Mouse (Mus musculus) cortical plate, adult 2 months (tissue): Measurements from ENCODE around the gene Galnt15. TPM values are rescaled to one million over a fixed set of nuclear protein-coding genes. Genes with fewer than 3 reads are reported as not detected.

ENCODE experiments used
- H3K27ac ChIP-seq: fragments of 200-500 bp; 2 replicates; pipeline ENCODE4 v1.5.1; 2012; ENCODE audit warnings: low read length, control low read depth, inconsistent platforms; ENCODE audit not compliant: insufficient read depth
- H3K4me1 ChIP-seq: fragments of 200-500 bp; 2 replicates; pipeline ENCODE4 v1.6.1; 2011; ENCODE audit warnings: low read length; ENCODE audit not compliant: control insufficient read depth, insufficient read depth
- H3K4me3 ChIP-seq: fragments of 200-500 bp; 2 replicates; pipeline ENCODE4 v1.5.1; 2011; ENCODE audit warnings: mild to moderate bottlenecking, low read length, control low read depth; ENCODE audit not compliant: insufficient read depth
- CTCF ChIP-seq: fragments of 200-500 bp; IDR thresholded peaks from 2 replicates; pipeline ENCODE4 v1.5.1; 2011; ENCODE audit warnings: mild to moderate bottlenecking, control low read depth, low read length; ENCODE audit not compliant: insufficient read depth; ENCODE audit errors: extremely low read depth
- POLR2A ChIP-seq: fragments of 200-500 bp; IDR thresholded peaks from 2 replicates; pipeline ENCODE4 v1.6.1; 2011; ENCODE audit warnings: mild to moderate bottlenecking, low read length, control low read depth; ENCODE audit not compliant: insufficient read depth; ENCODE audit errors: extremely low read depth
- polyA plus RNA-seq: library from polyadenylated mRNA; depleted of rRNA; stranded (reverse); fragments of >200 nt; gene quantifications from 2 replicates; pipeline ENCODE4 v1.2.3, GENCODE M21; 2012; rRNA removed

The Galnt15 gene
- 1.3 and 2.1 TPM in 2 replicates for polyA plus RNA-seq

DNA sequence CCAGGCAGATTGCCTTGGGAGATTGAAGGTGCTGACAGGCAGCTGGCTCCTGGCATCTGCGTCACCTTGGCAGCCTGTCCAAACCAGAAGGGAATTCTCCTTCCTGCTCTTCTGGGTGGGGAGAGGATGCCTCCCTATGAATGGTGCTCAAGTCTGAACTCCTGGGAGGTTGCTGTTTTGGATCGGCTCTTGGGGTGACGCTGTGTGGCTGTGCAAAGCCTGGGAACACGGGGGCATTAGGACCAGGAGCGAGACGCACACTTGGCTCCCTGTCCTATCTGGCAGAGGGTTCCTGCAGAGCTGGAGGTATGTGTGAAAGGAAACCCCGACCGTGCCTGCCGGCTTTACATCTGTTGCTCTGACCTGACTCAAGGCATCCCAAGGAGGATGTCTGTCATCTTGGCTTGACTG lies at the start of gene Galnt15:
Gene Galnt15 (plus strand): TSS at position 309 of the 411 bp plus-strand sequence.
- Histone ChIP-seq H3K4me3 (peak within 1 kb of the TSS; percentile 20), H3K27ac (no peak within 1 kb of the TSS), H3K4me1 (peaks cover 2% of the 10 kb centered on the region; the same call in 1 of the 2 replicates)
- TF ChIP-seq POLR2A (no peak), CTCF (no peak)

DNA sequence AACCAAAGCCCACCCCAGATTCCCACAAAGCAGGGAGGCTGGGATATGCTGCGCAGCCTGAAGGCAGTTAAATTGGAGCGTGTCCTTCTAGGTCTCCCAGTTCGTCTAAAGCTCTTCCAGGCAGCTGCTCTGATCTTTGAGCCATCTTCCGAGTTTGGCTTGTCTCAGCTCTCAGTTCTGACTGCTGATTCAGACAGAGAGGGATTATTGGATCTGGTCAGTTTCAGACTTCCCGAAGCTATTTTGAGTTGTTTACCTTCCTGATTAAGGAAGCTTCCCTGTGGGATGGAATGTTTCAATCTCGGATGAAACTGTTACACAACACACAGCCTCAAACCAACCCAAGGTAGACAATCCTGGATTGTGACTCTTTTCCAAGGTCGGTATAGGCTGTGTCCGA lies 34.8 kb upstream of the Galnt15 start:
- TF ChIP-seq POLR2A (no peak), CTCF (no peak)
- H3K4me1 ChIP-seq: no peaks in the 10 kb centered on the region
- H3K27ac ChIP-seq: peak overlapping the region; percentile 49; the same call in 1 of the 2 replicates
- H3K4me3 ChIP-seq: no peak overlapping the region

DNA sequence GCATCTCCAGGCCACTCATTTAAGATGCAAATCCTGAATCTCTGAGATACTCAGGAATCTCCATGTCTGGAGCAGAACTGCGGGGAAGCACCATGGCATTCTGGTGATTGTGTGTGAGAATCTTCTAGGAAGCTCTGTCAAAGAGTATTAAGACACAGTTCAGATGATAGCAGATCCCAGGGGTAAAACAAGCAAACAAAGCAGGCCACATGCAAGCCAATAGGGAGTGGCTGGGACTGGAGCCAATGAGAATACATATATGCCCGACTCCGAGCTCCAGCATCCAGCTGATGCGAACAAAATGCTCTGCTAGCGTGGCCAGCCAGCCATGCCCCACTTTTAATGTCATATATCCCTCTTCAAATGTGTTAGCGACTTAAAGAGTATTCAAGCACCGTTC lies 27.8 kb upstream of the Galnt15 start:
- Histone ChIP-seq H3K4me1 (peaks cover 8% of the 10 kb centered on the region), H3K4me3 (no peak overlapping the region), H3K27ac (no peak overlapping the region)
- TF ChIP-seq CTCF (no peak), POLR2A (no peak)

DNA sequence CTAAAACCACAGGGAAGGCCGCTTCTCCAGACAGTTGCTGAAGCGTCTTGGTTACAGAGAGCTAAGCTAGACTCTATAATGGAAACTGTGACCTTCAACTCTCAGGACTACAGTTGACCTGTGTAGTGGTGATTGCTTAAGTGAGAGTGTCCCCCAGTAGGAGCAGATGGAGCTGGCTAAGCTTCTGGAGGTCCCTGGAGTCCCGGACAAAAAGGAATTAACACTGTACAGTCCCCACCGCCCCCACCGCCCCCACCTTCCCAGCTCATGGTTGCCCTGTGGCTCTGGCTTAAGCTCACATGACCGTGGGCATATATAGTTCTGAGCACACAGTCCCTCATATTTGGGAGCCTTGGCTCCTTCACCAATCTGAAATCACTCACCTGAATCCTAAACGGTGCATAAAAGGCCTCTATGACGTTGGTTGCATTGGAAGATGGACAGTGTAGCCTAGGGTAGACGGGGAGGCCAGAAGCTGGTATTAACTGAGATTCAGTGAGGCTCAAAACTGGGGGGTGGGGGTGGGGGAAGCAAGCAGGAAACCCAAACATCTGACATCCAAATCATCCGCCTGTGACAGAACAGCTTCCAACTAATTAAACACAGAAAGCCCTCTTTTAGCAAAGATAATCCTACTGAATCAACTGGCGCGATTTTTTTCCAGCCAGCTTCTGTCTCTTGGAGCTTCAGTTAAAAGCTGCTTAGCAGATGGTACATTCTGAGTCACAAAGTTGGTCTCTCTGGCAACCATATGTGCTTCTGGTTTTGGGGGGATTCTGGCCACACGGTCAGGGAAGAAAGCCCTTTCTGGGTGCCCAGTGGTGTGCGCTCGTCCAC lies 26.1 kb upstream of the Galnt15 start:
- H3K27ac ChIP-seq: peak overlapping the region; percentile 5; the same call in 1 of the 2 replicates

DNA sequence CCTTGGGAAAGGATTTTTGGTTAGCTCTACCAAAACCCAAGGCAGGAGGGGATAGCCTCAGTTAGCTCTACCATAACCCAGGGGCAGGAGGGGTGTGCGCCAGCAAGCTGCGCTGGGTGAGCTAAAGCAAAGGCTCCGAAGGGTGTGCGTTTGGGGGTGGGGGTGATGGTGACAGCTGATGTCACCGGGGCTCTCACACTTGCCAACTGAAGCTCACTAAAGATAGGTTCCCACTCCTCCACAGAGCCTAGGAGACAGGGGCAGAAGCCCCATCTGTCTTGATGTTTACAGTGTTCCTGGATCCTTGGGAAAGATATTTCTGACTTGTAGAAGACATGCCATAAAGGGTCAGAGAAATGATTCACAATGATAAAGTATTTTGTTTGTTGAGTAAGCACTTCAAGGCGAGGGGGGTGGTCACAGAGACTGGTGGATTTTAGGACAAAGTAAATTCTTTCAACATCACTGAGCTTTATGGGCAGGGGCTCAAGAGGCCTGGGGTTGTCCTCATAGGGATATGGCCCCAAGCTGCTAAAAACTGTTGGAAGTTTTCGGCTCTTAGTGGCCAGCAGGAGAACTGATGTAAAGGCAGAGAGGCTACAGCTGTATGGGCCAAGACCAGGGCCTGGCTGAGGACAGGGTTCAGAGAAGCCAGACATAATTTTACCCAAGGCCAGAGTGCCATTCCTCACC lies 24.7 kb upstream of the Galnt15 start:
- Histone ChIP-seq H3K4me1 (peaks cover 8% of the 10 kb centered on the region), H3K4me3 (no peak overlapping the region), H3K27ac (no peak overlapping the region)
- TF ChIP-seq POLR2A (no peak), CTCF (no peak)

More for the DNA sequence above, 26.1 kb upstream of the Galnt15 start:
- Histone ChIP-seq H3K4me3 (no peak overlapping the region), H3K4me1 (peaks cover 8% of the 10 kb centered on the region)
- TF ChIP-seq POLR2A: no peak
- no peak for TF ChIP-seq CTCF

DNA sequence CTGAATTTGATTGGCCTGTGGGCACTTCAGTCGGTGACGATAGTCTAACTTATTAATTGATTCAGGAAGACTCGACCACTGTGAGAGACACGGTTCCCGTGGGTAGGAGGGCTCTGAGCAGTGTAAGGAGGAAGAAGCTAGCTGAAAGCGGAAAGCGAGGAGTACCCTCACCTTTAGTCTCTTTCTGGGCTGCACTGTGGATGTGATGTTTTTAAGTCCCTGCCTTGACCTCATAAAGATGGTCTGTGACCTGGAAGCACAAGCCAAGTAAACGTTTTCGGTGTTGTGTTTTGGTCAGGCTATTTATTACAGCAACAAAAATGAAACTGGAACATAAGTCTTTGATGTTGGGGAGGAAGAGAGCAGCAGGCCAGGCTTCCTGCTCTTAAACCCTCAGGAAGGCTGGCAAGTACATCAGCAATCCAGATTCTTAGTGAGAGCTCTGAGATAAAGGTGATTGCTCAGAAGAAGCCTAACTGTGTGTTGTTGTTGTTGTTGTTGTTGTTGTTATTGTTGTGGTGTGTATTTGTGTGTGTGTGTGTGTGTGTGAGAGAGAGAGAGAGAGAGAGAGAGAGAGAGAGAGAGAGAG lies 23.0 kb upstream of the Galnt15 start:
- peaks cover 8% of the 10 kb centered on the region for H3K4me1 ChIP-seq
- H3K27ac ChIP-seq: peak overlapping the region; percentile 84
- no peak overlapping the region for H3K4me3 ChIP-seq
- TF ChIP-seq POLR2A: no peak
- no peak for TF ChIP-seq CTCF

DNA sequence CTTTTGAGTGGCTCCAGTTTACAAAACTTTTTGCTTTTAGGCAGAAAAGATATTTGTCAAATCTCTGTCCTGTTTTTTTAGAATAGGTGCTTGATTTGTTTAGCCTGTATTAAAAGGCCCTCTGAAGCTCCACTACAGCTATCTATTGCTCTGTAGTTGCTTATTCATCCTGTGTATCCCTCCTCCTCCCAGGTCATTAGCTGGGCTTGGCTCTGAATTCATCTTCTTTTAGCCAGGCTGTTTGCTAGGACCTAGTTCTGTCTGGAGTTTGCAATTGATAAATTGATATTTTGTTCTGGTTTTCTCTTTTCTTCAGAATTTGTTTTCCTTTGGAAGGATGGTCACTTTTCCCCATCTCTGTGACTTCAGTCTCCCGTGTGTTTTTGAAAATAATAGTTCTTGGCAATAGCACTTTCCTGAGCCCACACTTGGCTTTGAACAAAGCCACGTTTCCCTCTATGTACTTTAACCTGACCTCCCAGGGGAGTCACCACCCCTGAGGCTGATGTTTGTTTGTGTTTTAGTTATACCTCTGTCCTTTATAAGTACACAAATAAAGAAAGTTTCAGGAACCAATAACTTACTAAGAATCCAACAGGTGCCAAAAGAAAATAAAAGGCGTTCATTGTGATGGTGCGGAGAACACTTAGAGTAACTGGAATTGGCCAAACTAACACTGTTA lies 21.0 kb upstream of the Galnt15 start:
- H3K27ac ChIP-seq: no peak overlapping the region
- no peak overlapping the region for H3K4me3 ChIP-seq
- peaks cover 5% of the 10 kb centered on the region for H3K4me1 ChIP-seq
- TF ChIP-seq CTCF: no peak
- TF ChIP-seq POLR2A: no peak

DNA sequence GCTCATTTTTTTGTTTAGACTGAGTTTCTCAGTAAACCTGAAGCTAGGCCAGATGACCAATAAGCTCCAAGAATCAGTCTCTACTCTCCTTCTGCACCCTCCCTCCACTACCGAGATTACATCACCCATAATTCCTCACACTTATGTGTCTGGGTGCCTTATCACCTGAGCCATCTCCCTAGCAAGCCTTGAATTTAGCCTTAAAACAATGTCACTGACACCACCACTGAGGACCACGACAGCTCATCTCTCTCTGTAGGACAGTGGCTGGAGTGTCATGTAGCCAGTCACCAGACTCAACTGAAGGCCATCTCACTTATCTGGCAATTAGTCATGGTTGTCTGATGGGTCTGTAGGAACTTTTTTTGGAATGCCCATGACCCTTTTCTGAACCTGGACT lies 19.1 kb upstream of the Galnt15 start:
- no peak for TF ChIP-seq CTCF
- TF ChIP-seq POLR2A: no peak
- Histone ChIP-seq H3K27ac (no peak overlapping the region), H3K4me3 (no peak overlapping the region)

DNA sequence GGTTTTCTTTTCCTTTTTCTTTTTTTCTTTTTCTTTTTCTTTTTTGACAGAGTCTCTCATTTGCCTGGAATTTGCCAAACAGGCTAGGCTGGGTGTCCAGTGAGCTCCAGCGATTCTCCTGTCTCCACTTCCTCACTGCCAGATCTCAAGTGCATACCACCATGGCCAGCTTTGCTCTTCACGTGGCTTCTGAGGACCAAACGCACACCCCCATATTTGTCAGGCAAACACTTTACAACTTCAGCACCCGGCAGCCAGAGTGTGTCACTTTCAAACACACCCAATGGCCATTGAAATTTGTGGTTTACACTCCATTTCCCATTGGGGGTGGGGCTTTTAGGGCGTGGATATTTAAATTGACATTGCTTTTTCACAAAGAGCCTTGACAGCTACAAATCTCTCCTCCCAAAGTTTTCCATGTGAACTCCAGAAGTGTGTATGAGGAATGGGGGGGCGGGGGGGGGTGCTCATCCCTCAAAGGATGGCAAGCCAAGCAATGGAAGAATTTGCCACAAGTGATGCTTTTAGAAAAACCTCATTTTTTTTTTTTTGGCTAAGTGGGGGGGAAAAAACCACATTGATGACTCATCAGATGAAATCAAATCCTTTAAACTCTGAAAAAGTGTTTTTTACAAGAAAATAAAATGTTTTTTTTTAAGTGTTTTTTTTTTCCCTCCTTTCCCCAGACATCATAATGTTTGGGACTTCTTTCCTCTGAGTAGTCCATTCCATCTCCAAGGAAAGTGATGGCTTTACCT lies 17.1 kb upstream of the Galnt15 start:
- Histone ChIP-seq H3K4me3 (no peak overlapping the region), H3K4me1 (peaks cover 9% of the 10 kb centered on the region), H3K27ac (no peak overlapping the region)
- TF ChIP-seq POLR2A (no peak), CTCF (no peak)

More for the DNA sequence above, 19.1 kb upstream of the Galnt15 start:
- peaks cover 2% of the 10 kb centered on the region; the same call in 1 of the 2 replicates for H3K4me1 ChIP-seq
